Mouse (Mus musculus) heart, embryonic 12.5 days (tissue): ENCODE results near the gene Gm16405. TPM values are rescaled to one million over a fixed set of nuclear protein-coding genes. Genes with fewer than 3 reads are reported as not detected.
"Not testable (repeated sequence)": the region's sequence is repeated elsewhere in the genome, so short reads cannot be mapped to it uniquely, and the experiment has no call there.

Experiments
- ATAC-seq: fragments of 200-750 bp; cut with Nextera tagmentation; 2 replicates; pipeline ENCODE4 v1.8.0; 2017; ENCODE audit warnings: moderate TSS enrichment, moderate library complexity; ENCODE audit not compliant: insufficient number of reproducible peaks, low FRiP score
- H3K27ac ChIP-seq: fragments of 300-500 bp; sonication (generic); 2 replicates; pipeline ENCODE4 v1.5.1; 2016; ENCODE audit warnings: mild to moderate bottlenecking, moderate library complexity; ENCODE audit not compliant: poor library complexity, severe bottlenecking
- H3K27me3 ChIP-seq: fragments of 300-500 bp; sonication (generic); replicated peaks from 2 replicates; pipeline ENCODE4 v1.6.1; 2016; ENCODE audit warnings: mild to moderate bottlenecking, moderate library complexity
- H3K36me3 ChIP-seq: fragments of 300-500 bp; sonication (generic); 2 replicates; pipeline ENCODE4 v1.6.1; 2016; ENCODE audit warnings: mild to moderate bottlenecking, moderate library complexity
- H3K4me1 ChIP-seq: fragments of 300-500 bp; sonication (generic); replicated peaks from 2 replicates; pipeline ENCODE4 v1.6.1; 2016; ENCODE audit warnings: mild to moderate bottlenecking
- H3K4me2 ChIP-seq: fragments of 300-500 bp; sonication (generic); 2 replicates; pipeline ENCODE4 v1.6.1; 2016; ENCODE audit warnings: mild to moderate bottlenecking, moderate library complexity
- H3K4me3 ChIP-seq: fragments of 300-500 bp; sonication (generic); 2 replicates; pipeline ENCODE4 v1.5.1; 2016; ENCODE audit warnings: mild to moderate bottlenecking
- H3K9ac ChIP-seq: fragments of 300-500 bp; sonication (generic); 2 replicates; pipeline ENCODE4 v1.6.1; 2016; ENCODE audit warnings: mild to moderate bottlenecking, moderate library complexity
- H3K9me3 ChIP-seq: fragments of 300-500 bp; sonication (generic); replicated peaks from 2 replicates; pipeline ENCODE4 v1.6.1; 2016; ENCODE audit warnings: mild to moderate bottlenecking, moderate library complexity
- WGBS: fragments of 180-500 bp; shearing (Covaris S2); methylation state at CpG from one replicate; pipeline ENCODE4 v1.1.7; 2016; 5-methylcytosine and 5-hydroxymethylcytosine counted together
- polyA plus RNA-seq: library from polyadenylated mRNA; unstranded; fragments of >200 nt; fragmentation: Nextera tagmentation; extraction: Ambion mirVana; gene quantifications from 2 replicates; pipeline ENCODE4 v1.2.1, GENCODE M21; 2016

The Gm16405 gene
- not detected in 2 replicates for polyA plus RNA-seq

GRCm38 (mm10) chrX:54530908-54531307 lies at the start of gene Gm16405:
Gm16405 (plus strand) TSS chrX:54531208.
- H3K4me2 ChIP-seq, H3K9me3 ChIP-seq, H3K4me1 ChIP-seq, H3K9ac ChIP-seq, H3K4me3 ChIP-seq, H3K27me3 ChIP-seq, H3K27ac ChIP-seq, H3K36me3 ChIP-seq, ATAC-seq: not testable (repeated sequence)
- no CpG with 5 or more reads among the region's 7 CpGs for WGBS

Other genes starting within 250 kb of the Gm16405 start
- not detected in 2 replicates for gene Gm16430, start 91.0 kb downstream of the Gm16405 start, polyA plus RNA-seq